Mouse (Mus musculus) liver, adult 2 months (tissue): ENCODE measurements around the gene Sphk2. TPM values are rescaled to one million over a fixed set of nuclear protein-coding genes. Genes with fewer than 3 reads are reported as not detected.

Experiments used
- DNase-seq: peaks from one replicate; pipeline ENCODE4 v3.0.0-alpha.2; 2011; ENCODE audit warnings: low read depth, low spot score; ENCODE audit errors: extremely low read depth
- H3K27ac ChIP-seq: fragments of 200-500 bp; replicated peaks from 2 replicates; pipeline ENCODE4 v1.5.1; 2012; ENCODE audit warnings: low read depth, mild to moderate bottlenecking, control low read depth, inconsistent platforms, low read length; ENCODE audit not compliant: insufficient read depth
- H3K27me3 ChIP-seq: fragments of 200-500 bp; 2 replicates; pipeline ENCODE4 v1.6.1; 2012; ENCODE audit warnings: mild to moderate bottlenecking, moderate library complexity, low read length, inconsistent platforms; ENCODE audit not compliant: control insufficient read depth, insufficient read depth
- H3K36me3 ChIP-seq: fragments of 200-500 bp; 2 replicates; pipeline ENCODE4 v1.6.1; 2012; ENCODE audit warnings: low read length, inconsistent platforms; ENCODE audit not compliant: control insufficient read depth, insufficient read depth
- H3K4me1 ChIP-seq: fragments of 200-500 bp; 2 replicates; pipeline ENCODE4 v1.6.1; 2011; ENCODE audit warnings: low read length; ENCODE audit not compliant: control insufficient read depth, insufficient read depth
- H3K4me3 ChIP-seq: fragments of 200-500 bp; 2 replicates; pipeline ENCODE4 v1.5.1; 2011; ENCODE audit warnings: low read depth, mild to moderate bottlenecking, control low read depth, low read length, moderate library complexity; ENCODE audit not compliant: insufficient read depth
- H3K79me2 ChIP-seq: fragments of 200-500 bp; 2 replicates; pipeline ENCODE4 v1.6.1; 2012; ENCODE audit warnings: inconsistent platforms, mild to moderate bottlenecking, low read length, moderate library complexity; ENCODE audit not compliant: control insufficient read depth, insufficient read depth
- H3K9ac ChIP-seq: fragments of 200-500 bp; 2 replicates; pipeline ENCODE4 v1.6.1; 2012; ENCODE audit warnings: low read depth, mild to moderate bottlenecking, control low read depth, inconsistent platforms, low read length
- CTCF ChIP-seq: fragments of 200-500 bp; IDR thresholded peaks from 2 replicates; pipeline ENCODE4 v1.5.1; 2011; ENCODE audit warnings: low read depth, low read length, control low read depth
- POLR2A ChIP-seq: fragments of 200-500 bp; IDR thresholded peaks from 2 replicates; pipeline ENCODE4 v1.6.1; 2011; ENCODE audit warnings: low read length, control low read depth; ENCODE audit not compliant: insufficient read depth; ENCODE audit errors: extremely low read depth
- WGBS: fragments of 180-500 bp; shearing (Covaris S2); methylation state at CpG from one replicate; pipeline ENCODE4 v1.1.7; 2018; 5-methylcytosine and 5-hydroxymethylcytosine counted together
- polyA plus RNA-seq: library from polyadenylated mRNA; depleted of rRNA; stranded (reverse); fragments of >200 nt; gene quantifications from 2 replicates; pipeline ENCODE4 v1.2.3, GENCODE M21; 2012
- total RNA-seq: library from RNA; depleted of rRNA; stranded (reverse); fragments of >200 nt; gene quantifications from 2 replicates; pipeline ENCODE4 v1.2.3, GENCODE M21; 2014

Sphk2 gene
- total and polyA plus RNA-seq, 2 experiments: 13.4 to 80.1 TPM

- Histone ChIP-seq H3K79me2 (no peaks in the 10 kb centered on the region; the same call in 1 of the 2 replicates), H3K36me3 (peaks cover 11% of the 10 kb centered on the region), H3K4me1 (peaks cover 35% of the 10 kb centered on the region), H3K27me3 (no peaks in the 10 kb centered on the region), H3K4me3 (peak overlapping the region; percentile 31), H3K27ac (peak overlapping the region; percentile 78), H3K9ac (peak overlapping the region; percentile 41)
- DNase-seq: peak; percentile 94
- peak; percentile 24; the same call in 1 of the 2 replicates for TF ChIP-seq POLR2A
- no peak for TF ChIP-seq CTCF
- 7% methylated on average over 13 of the region's 13 CpGs for WGBS
Measured at GRCm38 (mm10) chr7:45708221-45708761, 9.5 kb downstream of the Sphk2 start.

- peaks cover 27% of the 10 kb centered on the region for H3K4me1 ChIP-seq
- TF ChIP-seq CTCF: no peak
- TF ChIP-seq POLR2A: peak; percentile 64
- DNase-seq: peak; percentile 91
Measured at GRCm38 (mm10) chr7:45707375-45707967, 10.3 kb downstream of the Sphk2 start.

GRCm38 (mm10) chr7:45706721-45707241 is 11.0 kb downstream of the Sphk2 start:
- TF ChIP-seq POLR2A: peak; percentile 87
- no peak for TF ChIP-seq CTCF
- Histone ChIP-seq H3K79me2 (no peaks in the 10 kb centered on the region; the same call in 1 of the 2 replicates), H3K36me3 (peaks cover 11% of the 10 kb centered on the region), H3K4me1 (peaks cover 22% of the 10 kb centered on the region), H3K9ac (peak overlapping the region; percentile 98), H3K4me3 (peak overlapping the region; percentile 81), H3K27me3 (no peaks in the 10 kb centered on the region), H3K27ac (peak overlapping the region; percentile 99)
- peak; percentile 55 for DNase-seq
- WGBS: 1% methylated on average over 45 of the region's 45 CpGs

More at GRCm38 (mm10) chr7:45707375-45707967, 10.3 kb downstream of the Sphk2 start:
- Histone ChIP-seq H3K27ac (peak overlapping the region; percentile 99), H3K36me3 (peaks cover 11% of the 10 kb centered on the region), H3K79me2 (no peaks in the 10 kb centered on the region; the same call in 1 of the 2 replicates), H3K27me3 (no peaks in the 10 kb centered on the region), H3K9ac (peak overlapping the region; percentile 73), H3K4me3 (peak overlapping the region; percentile 81)
- under 1% methylated on average over 27 of the region's 27 CpGs for WGBS

DNA sequence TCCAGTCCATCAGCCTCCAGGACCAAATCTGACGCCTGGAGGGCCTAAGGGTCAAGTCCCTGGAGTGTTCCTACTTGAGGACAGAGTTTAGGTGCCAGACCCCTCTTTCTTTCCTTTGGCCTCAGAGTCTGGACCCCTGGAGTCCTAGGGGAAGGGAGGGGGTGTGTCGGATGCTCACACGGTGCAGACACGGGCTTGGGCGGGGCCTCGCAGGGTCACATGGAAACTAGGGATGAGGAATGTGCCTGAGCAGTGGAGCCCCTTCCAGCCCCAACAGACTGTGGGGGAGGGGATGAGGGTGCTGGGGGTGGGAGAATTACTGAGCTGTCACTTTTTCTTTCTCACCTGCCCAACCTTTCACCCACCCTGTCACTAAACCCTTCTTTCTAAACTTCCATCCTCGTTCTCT is 11.9 kb downstream of the Sphk2 start:
- Histone ChIP-seq H3K9ac (peak overlapping the region; percentile 98), H3K27me3 (no peaks in the 10 kb centered on the region), H3K4me1 (peaks cover 18% of the 10 kb centered on the region), H3K36me3 (peaks cover 11% of the 10 kb centered on the region), H3K4me3 (peak overlapping the region; percentile 81), H3K27ac (peak overlapping the region; percentile 96), H3K79me2 (no peaks in the 10 kb centered on the region; the same call in 1 of the 2 replicates)
- TF ChIP-seq POLR2A: peak; percentile 37; the same call in 1 of the 2 replicates
- no peak for TF ChIP-seq CTCF
- WGBS: 0% methylated on average over 7 of the region's 7 CpGs
- DNase-seq: peak; percentile 71

DNA sequence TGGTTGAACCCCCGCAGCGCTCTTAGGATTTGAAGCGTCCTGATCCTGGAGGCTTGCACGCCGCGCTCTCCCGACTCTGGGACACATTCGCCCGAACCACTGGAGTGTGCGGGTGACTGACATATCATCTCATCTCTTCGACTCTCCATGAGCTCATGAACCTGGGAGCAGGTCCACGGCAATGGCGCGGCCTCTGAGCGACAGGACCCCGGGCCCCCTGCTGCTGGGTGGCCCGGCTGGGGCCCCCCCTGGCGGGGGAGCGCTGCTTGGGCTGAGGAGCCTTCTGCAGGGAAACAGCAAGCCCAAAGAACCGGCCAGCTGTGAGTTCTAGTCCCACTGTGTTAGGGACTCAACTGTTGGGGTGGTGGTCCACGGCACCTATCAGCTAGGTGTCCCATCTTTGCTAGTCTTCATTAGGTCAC is 12.3 kb downstream of the Sphk2 start:
- TF ChIP-seq POLR2A (no peak), CTCF (no peak)
- Histone ChIP-seq H3K27me3 (no peaks in the 10 kb centered on the region), H3K36me3 (peaks cover 11% of the 10 kb centered on the region), H3K4me3 (peak overlapping the region; percentile 81), H3K79me2 (no peaks in the 10 kb centered on the region; the same call in 1 of the 2 replicates), H3K9ac (peak overlapping the region; percentile 98), H3K27ac (peak overlapping the region; percentile 96), H3K4me1 (peaks cover 20% of the 10 kb centered on the region)
- no peak for DNase-seq
- under 1% methylated on average over 21 of the region's 21 CpGs for WGBS
